Mouse (Mus musculus) cerebellum, adult 18-20 months (tissue): ENCODE results near the gene Sfxn4.
"Not testable (repeated sequence)": the region's sequence is repeated elsewhere in the genome, so short reads cannot be mapped to it uniquely, and the experiment has no call there.

Experiments
- DNase-seq, 2 experiments: peaks; one replicate each; pipeline ENCODE4 v3.0.0; 2021

Sfxn4 gene

DNA sequence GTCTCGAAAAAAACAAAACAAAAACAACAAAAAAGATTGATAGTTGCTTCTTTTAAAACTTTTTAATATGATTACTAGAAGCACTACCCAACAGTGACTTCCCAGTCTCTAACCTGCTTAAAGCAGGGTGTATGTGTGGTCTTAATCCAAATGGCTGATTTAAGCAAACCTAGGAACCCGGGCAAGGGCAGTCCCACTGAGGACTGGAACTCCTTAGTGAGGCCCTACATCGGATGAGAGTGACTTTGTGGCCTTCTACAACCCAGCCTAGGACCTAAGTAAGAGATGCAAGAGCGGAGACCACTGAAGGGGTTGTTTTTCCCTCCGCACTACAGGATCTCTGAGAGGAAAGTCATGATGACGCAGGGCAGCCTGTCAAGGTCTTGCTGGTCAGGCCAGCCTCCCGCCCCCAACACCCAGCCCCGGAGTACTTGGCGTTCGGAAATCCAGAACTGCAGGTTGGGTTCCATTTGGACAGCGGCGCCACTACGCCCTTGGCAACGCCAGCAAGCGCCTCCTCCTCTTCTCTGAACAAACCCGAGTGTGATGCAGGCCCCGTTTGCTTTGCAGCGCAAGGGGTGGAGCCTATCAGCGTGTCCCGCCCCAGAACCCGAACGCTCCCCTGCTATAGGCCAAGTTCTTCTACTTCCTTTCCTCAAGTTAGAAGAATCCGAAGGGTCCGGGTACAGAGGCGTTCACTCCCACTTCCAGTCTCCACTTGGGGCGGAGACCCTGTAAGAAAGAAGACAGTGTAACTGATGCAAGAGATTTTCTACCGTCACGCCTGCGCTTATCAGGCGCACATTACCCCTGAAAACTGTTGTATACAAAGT is at the start of gene Sfxn4:
Gene Sfxn4 (minus strand): TSS at position 612 of the 833 bp plus-strand sequence.
- DNase-seq = peak; percentile 88 to 95

DNA sequence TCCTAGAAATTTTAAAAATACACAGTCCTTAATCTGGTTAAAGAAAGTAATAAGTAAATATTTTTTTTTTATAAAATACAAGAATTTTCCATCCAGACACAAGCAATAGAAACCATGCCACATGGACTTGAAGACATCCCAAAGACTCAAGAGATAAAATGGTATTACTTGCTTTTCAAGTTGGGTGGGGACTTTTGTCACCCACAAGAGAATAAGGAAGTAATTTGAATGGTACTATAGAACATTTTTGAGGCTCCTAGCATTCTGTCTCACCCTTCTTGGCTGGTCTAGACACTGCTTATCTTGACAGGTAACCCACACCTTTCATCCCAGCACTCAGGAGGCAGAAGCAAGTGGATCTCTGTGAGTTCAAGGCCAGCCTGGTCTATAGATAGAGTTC is 49.0 kb upstream of the Sfxn4 start:
- no peak for DNase-seq

DNA sequence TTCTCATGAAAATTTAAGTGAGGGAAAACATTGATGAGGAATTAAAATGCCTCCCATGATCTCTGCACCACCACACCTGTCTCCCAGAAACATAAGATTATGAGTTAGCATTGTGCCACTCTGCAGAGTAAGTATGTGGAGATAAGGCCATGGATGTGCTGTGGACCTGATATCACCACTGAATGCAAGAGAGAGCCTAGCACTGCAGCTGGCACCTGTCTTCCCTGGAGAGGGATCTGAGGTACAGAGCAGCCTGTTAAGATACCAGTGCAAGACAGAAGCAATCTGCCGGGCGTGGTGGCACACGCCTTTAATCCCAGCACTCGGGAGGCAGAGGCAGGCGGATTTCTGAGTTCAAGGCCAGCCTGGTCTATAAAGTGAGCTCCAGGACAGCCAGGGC is 44.2 kb upstream of the Sfxn4 start:
- DNase-seq = no peak

GRCm38 (mm10) chr19:60903971-60904370 is 42.7 kb upstream of the Sfxn4 start:
- DNase-seq = no peak

- DNase-seq = no peak
These were observed 41.9 kb upstream of the Sfxn4 start for GRCm38 (mm10) chr19:60903139-60903538.

DNA sequence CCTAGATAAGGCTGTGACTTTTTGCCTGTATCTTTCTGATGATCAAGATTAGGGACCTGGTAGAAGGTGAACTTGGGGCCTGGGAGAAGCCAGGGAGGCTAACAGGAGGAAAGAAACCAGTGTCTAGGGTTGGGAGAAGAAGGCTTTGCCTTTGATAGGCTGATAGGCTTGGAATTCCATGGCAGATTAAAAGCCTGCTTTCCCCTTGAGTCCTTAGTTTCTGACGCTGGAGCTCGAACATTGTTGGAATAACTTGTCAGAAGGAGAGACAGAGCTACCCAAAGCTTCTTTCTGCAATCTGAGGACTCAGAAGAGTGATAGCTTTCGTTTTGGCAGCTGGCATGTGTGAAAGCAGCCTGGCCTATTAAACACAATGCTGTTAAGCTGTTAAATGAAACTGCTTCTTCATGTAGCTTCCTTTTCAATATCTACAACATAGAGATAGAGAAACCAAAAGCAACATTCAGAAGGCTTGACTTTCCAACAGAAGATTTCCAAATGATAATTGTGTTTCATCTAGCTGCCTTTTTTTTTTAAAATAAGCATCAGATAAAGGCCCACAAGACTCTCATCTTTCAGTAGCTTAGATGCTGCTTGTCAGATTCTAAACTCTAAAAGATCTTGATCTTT is 34.1 kb upstream of the Sfxn4 start:
- DNase-seq = no peak

- peak; percentile 78 to 80 for DNase-seq
These were observed 30.8 kb upstream of the Sfxn4 start for GRCm38 (mm10) chr19:60891934-60892547.

GRCm38 (mm10) chr19:60891123-60891470 is 29.8 kb upstream of the Sfxn4 start:
- DNase-seq = no peak

GRCm38 (mm10) chr19:60890391-60891122 is 29.3 kb upstream of the Sfxn4 start:
- DNase-seq = peak in 1 of 2 experiments; percentile 76

- DNase-seq = peak; percentile 97 to 98
These were observed 28.5 kb upstream of the Sfxn4 start, which contains the start of gene Grk5 for GRCm38 (mm10) chr19:60889714-60890315. Gene Grk5, plus strand, starts transcription at chr19:60889749.

DNA sequence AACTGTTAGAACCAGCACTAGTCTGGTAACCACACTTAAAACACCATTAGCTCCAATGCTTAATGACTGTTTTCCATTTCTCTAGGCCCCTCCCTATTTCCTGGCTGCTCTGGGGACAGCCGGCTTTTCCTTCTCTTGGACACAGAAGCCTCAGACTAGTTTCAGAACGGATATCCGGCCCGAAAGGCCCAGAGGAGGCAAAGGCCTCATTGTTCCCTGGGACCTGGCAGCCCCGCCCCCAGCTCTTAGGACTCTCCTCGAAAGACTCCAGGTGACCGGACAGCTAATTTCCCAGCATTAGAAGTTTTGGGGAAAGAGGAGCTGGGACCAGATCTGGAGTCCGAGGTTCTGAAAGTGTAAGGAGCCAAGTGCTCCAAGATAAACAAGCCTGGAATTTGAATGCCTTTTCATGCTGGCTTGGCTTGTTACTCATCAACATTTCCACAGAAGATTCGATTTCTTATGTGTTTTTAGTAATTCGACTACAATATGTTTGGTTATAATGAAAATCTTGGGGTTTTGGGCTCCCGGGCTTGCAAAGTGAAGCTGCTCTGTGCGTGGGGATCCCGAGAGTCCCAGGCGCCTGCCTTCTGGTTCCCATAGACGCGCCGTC is 27.9 kb upstream of the Sfxn4 start:
- DNase-seq = peak; percentile 35 to 59

GRCm38 (mm10) chr19:60887637-60888036 is 26.4 kb upstream of the Sfxn4 start:
- DNase-seq = no peak

GRCm38 (mm10) chr19:60883129-60883528 is 21.9 kb upstream of the Sfxn4 start:
- DNase-seq = peak; percentile 42 to 47

DNA sequence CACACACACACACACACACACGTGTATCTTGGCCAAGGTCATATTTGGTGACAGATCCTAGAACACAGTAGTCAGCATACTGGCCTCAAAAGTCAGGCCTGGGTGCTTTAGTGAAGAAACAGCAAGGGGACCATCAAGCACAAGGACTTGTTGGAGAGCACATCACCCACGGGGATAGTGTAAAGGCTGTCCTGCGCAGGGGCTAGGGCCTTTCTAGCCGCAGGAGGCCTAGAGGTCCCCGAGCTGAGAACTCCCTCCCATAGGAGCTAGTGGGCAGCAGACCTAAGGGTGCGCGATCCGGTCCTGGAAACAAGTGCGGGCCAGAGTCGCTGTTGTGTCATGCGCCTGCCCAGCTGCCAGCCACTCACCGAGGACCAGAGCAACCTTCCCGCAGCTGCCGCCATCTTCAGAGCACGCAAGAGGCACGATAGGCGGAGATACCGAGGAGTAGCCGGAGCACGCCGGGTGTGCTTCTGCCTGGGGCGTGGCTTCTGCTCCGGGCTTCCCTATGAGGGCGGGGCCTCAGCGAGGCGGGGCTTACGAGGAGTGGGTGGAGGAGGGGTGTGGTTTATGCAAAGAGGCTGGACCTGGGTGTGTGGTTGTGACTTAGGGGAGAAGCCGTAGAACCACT is 12.9 kb upstream of the Sfxn4 start, which contains the start of gene Prdx3:
Gene Prdx3 (minus strand): TSS at position 493 of the 631 bp plus-strand sequence.
- DNase-seq = peak; percentile 95 to 97

DNA sequence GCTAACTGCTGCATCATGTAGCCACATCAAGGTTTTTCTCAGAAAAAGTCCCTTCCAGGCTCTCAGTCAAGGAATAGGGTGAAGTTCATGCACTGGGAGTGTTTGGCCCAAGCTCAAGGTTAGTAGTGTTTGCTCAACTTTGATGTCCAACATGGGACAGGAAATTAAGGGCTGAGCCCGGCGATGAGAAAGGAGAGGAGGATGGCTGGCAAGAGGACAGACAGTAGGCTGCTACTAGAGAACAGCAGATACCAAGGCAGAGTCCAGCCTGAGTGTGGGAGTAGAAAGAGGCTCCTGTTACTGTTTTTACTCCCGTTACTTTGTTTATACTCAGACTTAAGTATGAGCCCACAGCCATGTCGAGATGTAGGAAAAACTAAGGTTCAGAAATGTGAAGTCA is 12.2 kb upstream of the Sfxn4 start:
- peak; percentile 18 to 23 for DNase-seq

GRCm38 (mm10) chr19:60872272-60872671 is 11.0 kb upstream of the Sfxn4 start:
- DNase-seq = no peak

GRCm38 (mm10) chr19:60871366-60871765 is 10.1 kb upstream of the Sfxn4 start:
- DNase-seq = no peak

DNA sequence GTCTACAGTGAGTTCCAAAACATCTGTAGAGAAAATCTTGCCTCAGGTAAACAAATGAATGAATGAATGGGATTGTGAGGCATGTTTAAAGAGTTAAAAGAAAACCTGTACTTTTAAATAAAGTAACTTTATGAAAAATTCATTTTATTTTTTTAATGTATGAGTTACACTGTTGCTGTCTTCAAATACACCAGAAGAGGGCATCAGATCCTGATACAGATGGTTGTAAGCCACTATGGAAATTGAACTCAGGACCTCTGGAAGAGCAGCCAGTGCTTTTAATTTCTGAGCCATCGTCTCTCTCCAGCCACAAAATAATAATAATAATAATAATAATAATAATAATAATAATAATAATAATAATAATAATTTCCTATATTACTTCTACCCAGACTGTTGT is 9.2 kb upstream of the Sfxn4 start:
- DNase-seq = no peak

DNA sequence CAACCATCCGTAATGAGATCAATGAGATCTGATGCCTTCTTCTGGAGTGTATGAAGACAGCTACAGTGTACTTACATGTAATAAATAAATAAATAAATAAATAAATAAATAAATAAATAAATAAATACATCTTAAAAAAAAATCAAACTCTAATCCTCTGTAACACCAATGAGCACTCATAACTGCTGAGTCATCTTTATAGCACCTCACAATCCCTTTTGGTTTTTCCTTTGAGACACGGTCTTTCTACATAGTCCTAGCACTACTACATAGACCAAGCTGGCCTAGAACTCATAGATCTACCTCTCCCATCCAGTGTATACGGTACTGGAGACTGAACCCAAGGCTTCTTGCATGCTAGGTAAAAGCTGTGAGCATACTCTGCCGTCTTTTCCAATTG is 4.9 kb upstream of the Sfxn4 start:
- DNase-seq = not testable (repeated sequence)

- DNase-seq = no peak
These were observed 15.5 kb downstream of the Sfxn4 start for GRCm38 (mm10) chr19:60845731-60846130.

DNA sequence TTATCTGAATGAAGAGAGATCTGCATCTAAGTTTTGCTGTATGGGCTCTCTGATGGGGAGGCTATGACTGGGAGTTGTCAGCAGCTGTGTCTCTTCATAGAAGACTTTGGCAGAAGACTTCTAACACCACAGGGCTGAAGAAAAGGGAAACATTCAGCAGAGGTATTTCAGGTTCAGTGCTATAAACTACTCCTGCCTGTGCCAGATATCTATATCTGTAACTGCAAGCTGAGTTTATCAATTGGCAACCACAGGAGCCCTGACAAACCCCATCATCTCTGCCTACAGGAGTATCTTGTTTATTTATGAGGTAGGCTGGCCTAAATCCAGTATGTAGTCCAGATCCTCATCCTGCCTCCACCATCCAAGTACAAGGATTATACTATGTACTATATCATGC is 18.0 kb downstream of the Sfxn4 start:
- no peak for DNase-seq

DNA sequence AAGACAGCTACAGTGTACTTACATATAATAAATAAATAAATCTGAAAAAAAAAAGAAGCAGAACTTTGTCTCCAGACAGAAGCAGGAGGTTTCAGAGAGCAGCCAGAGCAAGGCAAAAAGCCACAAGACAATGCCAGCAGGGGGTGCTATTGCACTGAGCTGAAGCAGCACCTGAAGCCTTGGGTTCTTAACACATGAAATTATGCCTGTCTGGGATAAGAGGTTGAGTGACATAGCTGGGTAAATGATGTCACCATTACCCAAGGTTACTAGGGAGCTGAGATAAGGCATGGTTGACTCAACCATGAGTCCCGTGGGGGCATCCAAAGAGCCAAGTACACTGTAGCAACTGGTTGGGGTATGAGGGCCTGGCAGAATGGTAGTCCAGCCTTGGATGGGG is 23.5 kb downstream of the Sfxn4 start:
- DNase-seq = peak; percentile 66 to 76
